Mouse (Mus musculus) limb, embryonic 14.5 days (tissue): ENCODE results near the gene Clec4n. TPM values are rescaled to one million over a fixed set of nuclear protein-coding genes. Genes with fewer than 3 reads are reported as not detected.

Source experiments
- ATAC-seq: fragments of 200-750 bp; cut with Nextera tagmentation; 2 replicates; pipeline ENCODE4 v1.8.0; 2017; ENCODE audit warnings: low read depth, moderate number of reproducible peaks, moderate TSS enrichment; ENCODE audit not compliant: low FRiP score
- DNase-seq: peaks from one replicate; pipeline ENCODE4 v3.0.0-alpha.2; 2015; ENCODE audit warnings: low spot score
- H3K27ac ChIP-seq: fragments of 300-500 bp; sonication (generic); replicated peaks from 2 replicates; pipeline ENCODE4 v1.5.1; 2014; ENCODE audit warnings: low read depth, mild to moderate bottlenecking, low read length, moderate library complexity, mixed read lengths
- H3K27me3 ChIP-seq: fragments of 300-500 bp; sonication (generic); 2 replicates; pipeline ENCODE4 v1.6.1; 2014; ENCODE audit warnings: low read length, mixed read lengths; ENCODE audit not compliant: control insufficient read depth, insufficient read depth
- H3K36me3 ChIP-seq: fragments of 300-500 bp; sonication (generic); 2 replicates; pipeline ENCODE4 v1.6.1; 2014; ENCODE audit warnings: mild to moderate bottlenecking, low read length, moderate library complexity, mixed read lengths; ENCODE audit not compliant: control insufficient read depth, insufficient read depth
- H3K4me1 ChIP-seq: fragments of 300-500 bp; sonication (generic); 2 replicates; pipeline ENCODE4 v1.6.1; 2014; ENCODE audit warnings: antibody characterized with exemption, low read length, mixed read lengths; ENCODE audit not compliant: control insufficient read depth, insufficient read depth
- H3K4me2 ChIP-seq: fragments of 300-500 bp; sonication (generic); replicated peaks from 2 replicates; pipeline ENCODE4 v1.6.1; 2014; ENCODE audit warnings: low read depth, mild to moderate bottlenecking, low read length, moderate library complexity; ENCODE audit not compliant: severe bottlenecking
- H3K4me3 ChIP-seq: fragments of 300-500 bp; sonication (generic); replicated peaks from 2 replicates; pipeline ENCODE4 v1.5.1; 2014; ENCODE audit warnings: low read length
- H3K9ac ChIP-seq: fragments of 300-500 bp; sonication (generic); 2 replicates; pipeline ENCODE4 v1.6.1; 2014; ENCODE audit warnings: mild to moderate bottlenecking, low read depth, low read length, moderate library complexity; ENCODE audit not compliant: severe bottlenecking
- H3K9me3 ChIP-seq: fragments of 300-500 bp; sonication (generic); 2 replicates; pipeline ENCODE4 v1.6.1; 2016; ENCODE audit warnings: low read length; ENCODE audit not compliant: control insufficient read depth
- POLR2A ChIP-seq: fragments of 200-500 bp; IDR thresholded peaks from 2 replicates; pipeline ENCODE4 v1.8.0; 2012; ENCODE audit warnings: inconsistent platforms, mild to moderate bottlenecking, moderate library complexity, borderline replicate concordance; ENCODE audit not compliant: insufficient read depth, insufficient read length; ENCODE audit errors: extremely low read depth
- WGBS: fragments of 180-500 bp; shearing (Covaris S2); extraction: QIAGEN DNeasy Blood & Tissue Kit; methylation state at CpG from one replicate; pipeline ENCODE4 v1.1.7; 2014; 5-methylcytosine and 5-hydroxymethylcytosine counted together
- polyA plus RNA-seq, 2 experiments: library from polyadenylated mRNA; depleted of rRNA in 1 of 2; stranded (reverse) in 1 of 2; unstranded in 1 of 2; fragments of >200 nt; fragmentation: Nextera tagmentation in 1 of 2; extraction: Ambion mirVana in 1 of 2; gene quantifications; 2 replicates each; pipeline versions ENCODE4 v1.2.1 to v1.2.3; 2012 to 2014

The Clec4n gene
- polyA plus RNA-seq, 2 experiments = 2.2 to 3.7 TPM

GRCm38 (mm10) chr6:123266945-123267344 is 37.3 kb downstream of the Clec4n start:
- no peaks in the 10 kb centered on the region for H3K36me3 ChIP-seq
- H3K4me3 ChIP-seq = no peak overlapping the region
- H3K27ac ChIP-seq = no peak overlapping the region
- no peaks in the 10 kb centered on the region for H3K27me3 ChIP-seq
- H3K4me2 ChIP-seq = no peak overlapping the region
- ATAC-seq = no peak
- no peak overlapping the region for H3K9ac ChIP-seq
- 0 out of 2 replicates have a peak, but pooled peaks cover 3% of the 10 kb centered on the region for H3K9me3 ChIP-seq
- no peaks in the 10 kb centered on the region for H3K4me1 ChIP-seq
- no peak for DNase-seq
- TF ChIP-seq POLR2A = no peak
- whole genome bisulfite sequencing = 84% methylated on average over 5 of the region's 5 CpGs

- ATAC-seq = no peak
- no peak for DNase-seq
- no peak for TF ChIP-seq POLR2A
- Histone ChIP-seq H3K4me1 (no peaks in the 10 kb centered on the region), H3K27ac (no peak overlapping the region), H3K36me3 (no peaks in the 10 kb centered on the region), H3K4me2 (no peak overlapping the region), H3K9ac (no peak overlapping the region), H3K27me3 (no peaks in the 10 kb centered on the region), H3K9me3 (no peaks in the 10 kb centered on the region), H3K4me3 (no peak overlapping the region)
- WGBS = 81% methylated on average over 2 of the region's 2 CpGs
Measured at GRCm38 (mm10) chr6:123279443-123279842, 49.8 kb downstream of the Clec4n start.

- H3K36me3 ChIP-seq = no peaks in the 10 kb centered on the region
- WGBS = 77% methylated on average over 2 of the region's 2 CpGs
- H3K4me1 ChIP-seq = no peaks in the 10 kb centered on the region
- no peak overlapping the region for H3K4me3 ChIP-seq
- ATAC-seq = no peak
- no peak for TF ChIP-seq POLR2A
- no peaks in the 10 kb centered on the region for H3K9me3 ChIP-seq
- no peak overlapping the region for H3K27ac ChIP-seq
- no peak for DNase-seq
- no peak overlapping the region for H3K9ac ChIP-seq
- H3K4me2 ChIP-seq = no peak overlapping the region
- H3K27me3 ChIP-seq = no peaks in the 10 kb centered on the region
Measured at GRCm38 (mm10) chr6:123286311-123286710, 56.7 kb downstream of the Clec4n start.

GRCm38 (mm10) chr6:123288931-123289330 is 59.3 kb downstream of the Clec4n start:
- Histone ChIP-seq H3K4me2 (no peak overlapping the region), H3K27me3 (no peaks in the 10 kb centered on the region), H3K4me3 (no peak overlapping the region), H3K4me1 (no peaks in the 10 kb centered on the region), H3K9me3 (no peaks in the 10 kb centered on the region), H3K36me3 (no peaks in the 10 kb centered on the region), H3K9ac (no peak overlapping the region), H3K27ac (no peak overlapping the region)
- DNase-seq (no peak), ATAC-seq (no peak)
- WGBS = 86% methylated on average over 10 of the region's 10 CpGs
- TF ChIP-seq POLR2A = no peak

GRCm38 (mm10) chr6:123289753-123290152 is 60.1 kb downstream of the Clec4n start, which contains the start of gene Clec4e:
Gene Clec4e (minus strand): TSS chr6:123289870.
- no peak for TF ChIP-seq POLR2A
- no peak within 1 kb of the TSS for H3K4me3 ChIP-seq
- DNase-seq (no peak), ATAC-seq (no peak)
- H3K9ac ChIP-seq = no peak within 1 kb of the TSS
- H3K4me2 ChIP-seq = no peak within 1 kb of the TSS
- H3K27ac ChIP-seq = no peak within 1 kb of the TSS
- 84% methylated on average over 4 of the region's 4 CpGs for WGBS
- no peaks in the 10 kb centered on the region for H3K36me3 ChIP-seq
- H3K4me1 ChIP-seq = no peaks in the 10 kb centered on the region
- H3K9me3 ChIP-seq = no peaks in the 10 kb centered on the region
- H3K27me3 ChIP-seq = no peaks in the 10 kb centered on the region
